Mouse (Mus musculus) kidney, embryonic 15.5 days (tissue): ENCODE measurements around the gene Tldc1. TPM values are rescaled to one million over a fixed set of nuclear protein-coding genes. Genes with fewer than 3 reads are reported as not detected.

ENCODE experiments used
- ATAC-seq: fragments of 200-750 bp; cut with Nextera tagmentation; replicated peaks from 2 replicates; pipeline ENCODE4 v1.8.0; 2017; ENCODE audit warnings: moderate TSS enrichment; ENCODE audit not compliant: low FRiP score
- H3K27ac ChIP-seq: fragments of 300-500 bp; sonication (generic); 2 replicates; pipeline ENCODE4 v1.5.1; 2015; ENCODE audit warnings: mild to moderate bottlenecking, inconsistent platforms
- H3K27me3 ChIP-seq: fragments of 300-500 bp; sonication (generic); 2 replicates; pipeline ENCODE4 v1.6.1; 2015; ENCODE audit warnings: inconsistent platforms
- H3K36me3 ChIP-seq: fragments of 300-500 bp; sonication (generic); 2 replicates; pipeline ENCODE4 v1.6.1; 2015; ENCODE audit warnings: inconsistent platforms
- H3K4me1 ChIP-seq: fragments of 300-500 bp; sonication (generic); 2 replicates; pipeline ENCODE4 v1.6.1; 2015; ENCODE audit warnings: inconsistent platforms
- H3K4me2 ChIP-seq: fragments of 300-500 bp; sonication (generic); 2 replicates; pipeline ENCODE4 v1.6.1; 2015; ENCODE audit warnings: moderate library complexity, mild to moderate bottlenecking, inconsistent platforms
- H3K4me3 ChIP-seq: fragments of 300-500 bp; sonication (generic); replicated peaks from 2 replicates; pipeline ENCODE4 v1.5.1; 2015; ENCODE audit warnings: mild to moderate bottlenecking, inconsistent platforms
- H3K9ac ChIP-seq: fragments of 300-500 bp; sonication (generic); 2 replicates; pipeline ENCODE4 v1.6.1; 2015; ENCODE audit warnings: mild to moderate bottlenecking, inconsistent platforms
- H3K9me3 ChIP-seq: fragments of 300-500 bp; sonication (generic); replicated peaks from 2 replicates; pipeline ENCODE4 v1.6.1; 2016; ENCODE audit warnings: inconsistent platforms
- WGBS: fragments of 180-500 bp; shearing (Covaris S2); methylation state at CpG from one replicate; pipeline ENCODE4 v1.1.7; 2015; ENCODE audit warnings: mixed read lengths; 5-methylcytosine and 5-hydroxymethylcytosine counted together
- polyA plus RNA-seq: library from polyadenylated mRNA; unstranded; fragments of >200 nt; fragmentation: Nextera tagmentation; extraction: Ambion mirVana; gene quantifications from 2 replicates; pipeline ENCODE4 v1.2.1, GENCODE M21; 2015

Tldc1 gene
- polyA plus RNA-seq, 1 experiment from 2014 or later: 15.0 TPM

DNA sequence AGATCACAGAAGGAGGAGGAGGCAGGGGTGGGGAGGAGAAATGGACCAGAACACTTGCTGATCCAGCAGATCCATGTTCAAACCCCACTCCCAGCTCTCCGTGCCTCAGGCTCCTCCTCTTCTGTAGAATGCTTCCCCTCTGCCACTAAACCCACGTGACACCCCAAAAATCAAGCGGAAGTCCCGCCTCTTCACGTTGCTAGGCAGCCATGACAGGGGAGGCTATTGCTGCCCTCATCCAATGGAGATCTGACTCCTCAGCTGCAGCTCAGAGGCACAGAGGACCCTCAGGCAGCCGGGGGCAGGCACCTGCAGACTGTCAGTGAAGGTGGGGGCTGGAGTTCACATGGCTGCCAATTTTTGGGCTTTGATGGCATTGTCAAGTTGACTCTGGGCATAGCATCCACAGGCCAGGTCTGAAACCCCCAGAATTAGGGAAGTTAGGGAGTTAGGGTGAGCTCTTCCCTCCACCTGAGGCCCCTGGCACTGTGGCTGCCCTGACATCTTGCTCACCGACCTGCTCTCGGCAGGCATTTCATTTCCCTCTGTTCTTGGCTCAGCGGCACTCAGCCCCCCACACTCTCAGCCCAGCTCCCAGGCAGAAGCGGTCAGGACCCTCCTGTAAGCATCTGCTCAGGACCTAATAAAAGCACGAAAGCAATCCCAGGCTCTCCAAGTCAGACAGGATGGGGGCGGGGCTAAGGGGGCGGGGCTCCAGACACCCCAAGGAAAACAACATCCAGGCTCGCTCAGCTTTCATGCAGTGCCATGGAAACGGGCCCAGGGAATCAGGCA, 20.2 kb upstream of the Tldc1 start:
- Histone ChIP-seq H3K9me3 (no peaks in the 10 kb centered on the region), H3K9ac (0 out of 2 replicates have a peak overlapping the region, but pooled peaks have one; percentile 5), H3K27ac (peak overlapping the region; percentile 79), H3K27me3 (0 out of 2 replicates have a peak, but pooled peaks cover 3% of the 10 kb centered on the region), H3K4me1 (peaks cover 32% of the 10 kb centered on the region), H3K4me2 (peak overlapping the region; percentile 51), H3K36me3 (no peaks in the 10 kb centered on the region), H3K4me3 (peak overlapping the region; percentile 14; the same call in 1 of the 2 replicates)
- peak; percentile 73 for ATAC-seq
- WGBS: 6% methylated on average over 15 of the region's 15 CpGs

DNA sequence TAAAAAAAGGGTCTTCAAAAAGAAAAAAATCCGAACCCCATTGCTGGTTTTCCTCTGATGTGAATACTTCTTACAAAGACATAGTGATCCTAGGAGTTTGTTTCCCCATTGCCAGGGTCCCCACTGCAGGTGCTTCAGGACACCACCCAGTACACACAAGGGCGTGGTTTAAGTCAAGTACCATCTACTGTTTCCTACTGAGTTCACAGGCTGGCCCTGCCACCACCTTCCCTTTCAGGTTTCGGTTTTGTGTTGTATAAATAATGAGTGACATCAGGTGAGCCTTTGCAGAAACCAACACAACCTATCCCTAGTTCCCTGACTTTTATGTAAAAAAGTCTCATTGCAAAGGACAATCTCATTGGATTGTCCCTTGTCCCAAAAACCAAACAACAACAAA, 17.4 kb upstream of the Tldc1 start:
- Histone ChIP-seq H3K4me2 (no peak overlapping the region), H3K4me3 (no peak overlapping the region), H3K27me3 (0 out of 2 replicates have a peak, but pooled peaks cover 3% of the 10 kb centered on the region), H3K9ac (no peak overlapping the region), H3K27ac (no peak overlapping the region), H3K4me1 (peaks cover 53% of the 10 kb centered on the region), H3K9me3 (no peaks in the 10 kb centered on the region), H3K36me3 (no peaks in the 10 kb centered on the region)
- WGBS: 82% methylated on average over 3 of the region's 3 CpGs
- ATAC-seq: no peak

DNA sequence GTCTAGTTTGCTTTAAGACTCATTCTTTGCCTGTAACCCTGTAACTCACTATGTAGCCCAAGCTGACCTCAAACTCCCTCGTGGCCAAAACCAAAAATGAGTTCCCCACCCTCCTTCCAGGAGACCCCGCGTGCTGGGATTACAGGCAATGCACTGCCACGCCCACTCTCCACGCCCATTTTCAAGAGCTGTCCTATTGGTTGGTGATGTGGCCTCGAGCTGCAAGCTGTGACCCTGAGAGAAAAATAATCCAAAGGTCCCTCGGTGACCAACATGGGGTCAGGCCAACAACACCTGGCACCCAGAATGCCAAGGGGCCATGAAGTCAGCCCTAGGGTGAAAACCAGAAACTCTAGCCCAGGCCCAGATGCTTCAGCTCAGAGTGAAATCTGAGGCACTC, 16.5 kb upstream of the Tldc1 start:
- Histone ChIP-seq H3K9ac (no peak overlapping the region), H3K27me3 (0 out of 2 replicates have a peak, but pooled peaks cover 3% of the 10 kb centered on the region), H3K36me3 (no peaks in the 10 kb centered on the region), H3K9me3 (no peaks in the 10 kb centered on the region), H3K4me3 (no peak overlapping the region), H3K4me1 (peaks cover 60% of the 10 kb centered on the region), H3K4me2 (no peak overlapping the region), H3K27ac (0 out of 2 replicates have a peak overlapping the region, but pooled peaks have one; percentile 18)
- 33% methylated on average over 7 of the region's 7 CpGs for WGBS
- ATAC-seq: no peak

DNA sequence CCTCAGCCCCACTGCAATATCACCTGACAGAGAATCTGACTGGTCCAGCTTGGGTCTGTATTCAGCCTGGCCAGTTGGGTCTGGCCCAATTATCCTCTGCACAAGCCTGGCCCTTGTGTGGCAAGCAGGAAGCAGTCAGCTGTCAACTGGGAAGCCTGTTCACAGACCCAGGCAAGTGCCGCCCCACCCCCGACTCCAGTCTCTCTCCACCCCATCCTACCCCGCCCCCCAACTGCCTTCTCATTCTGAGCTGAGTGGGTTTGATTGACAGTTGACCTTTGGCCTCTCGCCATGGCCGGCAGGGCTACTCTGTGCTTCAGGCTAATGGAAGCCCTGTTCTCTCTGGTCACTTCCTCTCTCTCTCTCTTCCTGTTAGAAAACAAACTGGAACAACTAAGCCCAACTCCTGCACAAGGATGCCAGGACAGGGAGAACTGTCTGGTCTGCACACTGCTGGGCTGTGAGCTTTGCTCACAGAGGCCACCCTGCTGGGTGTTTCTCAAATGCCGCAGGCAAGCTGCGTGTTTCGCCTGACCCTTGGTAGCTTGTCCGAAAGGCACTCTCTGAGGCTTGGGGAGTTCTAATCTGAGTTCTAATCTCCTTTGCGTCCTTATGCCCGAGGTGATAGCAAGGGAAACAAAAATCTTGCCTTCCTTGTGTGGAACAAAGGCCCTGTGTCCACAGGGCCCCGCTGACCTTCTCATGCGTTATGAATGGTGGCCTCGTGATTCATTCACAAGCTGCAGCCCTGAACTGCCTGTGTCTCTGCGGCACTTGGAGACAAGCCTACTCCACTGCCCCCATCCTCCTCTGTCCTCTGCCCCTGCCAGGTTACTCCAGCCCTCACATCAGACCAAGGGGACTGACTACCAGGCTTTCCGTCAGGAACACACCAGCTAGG, 13.8 kb upstream of the Tldc1 start:
- H3K4me2 ChIP-seq: no peak overlapping the region
- H3K27ac ChIP-seq: peak overlapping the region; percentile 70
- peaks cover 47% of the 10 kb centered on the region for H3K4me1 ChIP-seq
- no peak overlapping the region for H3K4me3 ChIP-seq
- H3K9ac ChIP-seq: no peak overlapping the region
- H3K9me3 ChIP-seq: no peaks in the 10 kb centered on the region
- no peaks in the 10 kb centered on the region for H3K36me3 ChIP-seq
- H3K27me3 ChIP-seq: 0 out of 2 replicates have a peak, but pooled peaks cover 2% of the 10 kb centered on the region
- ATAC-seq: peak; percentile 47
- WGBS: 27% methylated on average over 16 of the region's 16 CpGs

DNA sequence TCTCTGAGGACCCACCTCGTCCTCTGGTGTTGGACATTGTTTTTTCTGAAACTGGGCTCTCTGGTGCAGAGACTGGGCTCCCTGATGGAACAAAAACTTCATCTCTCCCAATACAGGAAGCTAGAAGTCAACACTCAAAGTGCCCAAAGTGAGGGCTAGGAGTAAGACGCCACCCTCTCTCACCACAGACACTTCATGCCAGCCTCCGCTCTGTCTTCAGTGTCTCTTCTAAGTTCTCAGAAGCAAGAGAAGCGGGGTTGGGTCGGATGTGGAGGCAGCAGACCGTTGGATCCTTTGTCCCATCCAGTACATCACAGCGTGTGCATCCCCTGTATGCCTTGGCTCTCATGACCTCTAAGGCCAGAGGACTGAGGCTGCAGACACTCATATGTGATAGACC, 11.4 kb upstream of the Tldc1 start:
- Histone ChIP-seq H3K4me1 (peaks cover 38% of the 10 kb centered on the region), H3K27me3 (0 out of 2 replicates have a peak, but pooled peaks cover 3% of the 10 kb centered on the region), H3K9ac (no peak overlapping the region), H3K4me2 (no peak overlapping the region), H3K36me3 (no peaks in the 10 kb centered on the region), H3K27ac (no peak overlapping the region), H3K4me3 (no peak overlapping the region), H3K9me3 (no peaks in the 10 kb centered on the region)
- WGBS: 89% methylated on average over 7 of the region's 7 CpGs
- no peak for ATAC-seq

DNA sequence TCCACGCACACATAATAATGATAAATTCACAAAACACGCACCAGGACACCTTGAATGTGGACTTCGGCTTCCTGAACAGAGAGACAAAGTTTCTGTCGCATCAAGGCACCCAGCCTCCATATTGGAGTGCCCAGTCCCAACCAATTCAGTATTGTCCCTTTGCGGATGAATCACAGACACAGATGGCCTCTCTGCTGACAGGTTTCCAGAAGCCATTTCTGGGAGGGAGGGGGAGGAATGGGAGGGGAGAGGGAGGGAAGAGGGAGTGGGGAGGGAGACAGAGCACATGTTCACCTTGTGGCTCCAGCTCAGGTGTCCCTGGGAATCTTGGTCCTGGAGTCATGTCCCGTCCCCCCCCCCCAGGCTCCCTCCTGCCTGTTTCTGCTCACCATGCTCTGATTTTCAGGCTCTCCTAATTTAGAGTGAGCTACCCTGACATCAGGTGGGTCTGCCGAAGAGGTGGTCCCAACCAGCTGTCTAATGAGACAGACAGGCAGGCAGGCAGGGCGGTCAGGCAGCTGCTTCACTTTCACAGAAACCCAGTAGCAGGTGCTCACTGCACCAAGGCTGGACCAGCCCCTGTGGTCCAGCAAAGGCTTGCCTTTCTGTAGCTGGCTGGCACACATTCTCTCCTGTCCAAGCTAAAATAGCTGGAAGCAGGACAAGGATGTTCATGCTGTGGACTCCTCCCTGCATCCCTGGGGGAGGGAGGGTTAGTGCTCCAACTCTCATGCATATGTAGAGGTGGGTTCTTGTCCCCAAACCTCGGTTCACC, 10.6 kb upstream of the Tldc1 start:
- H3K9me3 ChIP-seq: no peaks in the 10 kb centered on the region
- no peak for ATAC-seq
- peaks cover 38% of the 10 kb centered on the region for H3K4me1 ChIP-seq
- WGBS: 79% methylated on average over 9 of the region's 9 CpGs
- no peak overlapping the region for H3K4me3 ChIP-seq
- no peak overlapping the region for H3K27ac ChIP-seq
- 0 out of 2 replicates have a peak, but pooled peaks cover 3% of the 10 kb centered on the region for H3K27me3 ChIP-seq
- H3K9ac ChIP-seq: no peak overlapping the region
- no peaks in the 10 kb centered on the region for H3K36me3 ChIP-seq
- H3K4me2 ChIP-seq: no peak overlapping the region

DNA sequence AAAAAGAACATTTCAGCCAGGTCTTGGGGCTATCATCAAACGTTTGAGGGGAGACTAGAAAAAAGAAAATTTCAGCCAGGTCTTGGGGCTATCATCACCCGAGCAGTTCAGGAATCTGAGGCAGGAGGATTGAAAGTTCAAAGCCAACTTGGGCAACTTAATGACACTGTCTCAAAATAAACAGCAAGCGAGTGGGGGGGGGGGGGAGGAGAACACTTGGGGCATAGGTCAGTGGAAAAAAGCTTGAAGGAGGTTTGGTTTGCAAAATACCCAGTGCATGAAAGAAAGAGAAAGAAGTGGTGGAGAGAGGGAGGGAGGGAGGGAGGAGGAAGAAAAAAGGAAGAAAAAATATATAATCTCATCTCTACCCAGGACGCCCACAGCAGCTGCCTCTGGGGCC, 9.1 kb upstream of the Tldc1 start:
- no peak overlapping the region for H3K9ac ChIP-seq
- peaks cover 31% of the 10 kb centered on the region for H3K4me1 ChIP-seq
- no peak overlapping the region for H3K4me2 ChIP-seq
- H3K36me3 ChIP-seq: no peaks in the 10 kb centered on the region
- H3K4me3 ChIP-seq: no peak overlapping the region
- H3K9me3 ChIP-seq: no peaks in the 10 kb centered on the region
- 34% methylated on average over 4 of the region's 4 CpGs for WGBS
- 0 out of 2 replicates have a peak, but pooled peaks cover 3% of the 10 kb centered on the region for H3K27me3 ChIP-seq
- no peak overlapping the region for H3K27ac ChIP-seq
- ATAC-seq: no peak

DNA sequence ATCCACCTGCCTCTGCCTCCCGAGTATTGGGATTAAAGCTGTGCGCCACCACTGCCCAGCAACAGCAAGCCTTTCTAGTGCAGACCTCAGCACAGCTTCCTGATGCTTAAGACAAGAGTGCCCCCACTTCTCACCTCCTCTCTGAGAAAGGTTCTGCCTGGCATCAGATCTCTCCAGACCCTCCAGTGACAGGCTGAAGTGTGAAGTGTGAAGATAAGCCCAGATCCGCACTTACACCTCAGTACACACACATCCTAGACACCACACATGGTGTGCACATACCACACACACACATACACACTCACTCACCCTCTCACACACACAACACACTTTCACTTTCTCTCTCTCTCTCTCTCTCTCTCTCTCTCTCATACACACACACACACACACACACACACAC, 8.7 kb upstream of the Tldc1 start:
- no peak overlapping the region for H3K4me2 ChIP-seq
- no peaks in the 10 kb centered on the region for H3K9me3 ChIP-seq
- H3K27me3 ChIP-seq: 0 out of 2 replicates have a peak, but pooled peaks cover 3% of the 10 kb centered on the region
- H3K4me3 ChIP-seq: no peak overlapping the region
- no peaks in the 10 kb centered on the region for H3K36me3 ChIP-seq
- WGBS: 92% methylated on average over 3 of the region's 3 CpGs
- no peak overlapping the region for H3K9ac ChIP-seq
- H3K4me1 ChIP-seq: peaks cover 27% of the 10 kb centered on the region
- H3K27ac ChIP-seq: no peak overlapping the region
- ATAC-seq: no peak

DNA sequence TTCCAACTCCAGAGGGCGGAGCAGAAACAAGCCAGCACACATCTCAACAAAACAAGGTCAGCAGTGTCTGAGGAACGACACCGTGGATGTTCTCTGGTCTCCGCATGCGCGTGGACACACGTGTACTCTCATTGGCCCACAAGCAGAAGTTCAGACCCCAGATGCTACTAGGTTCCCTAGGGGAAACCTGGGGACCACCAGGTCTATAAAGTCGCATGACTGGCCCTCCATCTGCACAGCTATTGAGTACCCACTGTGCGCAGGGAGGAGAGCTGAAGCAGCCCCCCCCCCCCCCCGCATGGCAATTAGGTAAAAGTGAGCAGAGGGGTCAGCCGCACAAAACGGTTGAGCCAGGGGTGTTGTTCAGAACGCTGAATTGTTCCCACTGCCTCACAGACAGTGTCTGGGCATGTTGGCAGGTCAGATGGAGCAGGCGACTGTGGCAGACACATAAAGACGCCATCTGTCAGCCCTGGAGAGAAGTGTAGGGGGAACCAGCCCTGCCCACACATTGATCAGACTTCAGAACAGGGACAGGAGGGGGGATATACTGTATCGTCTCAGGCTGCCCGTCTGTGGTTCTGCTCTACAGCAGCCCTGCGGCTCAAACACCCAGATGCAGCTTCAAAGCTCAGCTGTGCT, 7.7 kb upstream of the Tldc1 start:
- WGBS: 49% methylated on average over 18 of the region's 18 CpGs
- Histone ChIP-seq H3K9me3 (no peaks in the 10 kb centered on the region), H3K4me3 (no peak overlapping the region), H3K9ac (no peak overlapping the region), H3K36me3 (no peaks in the 10 kb centered on the region), H3K27ac (no peak overlapping the region), H3K4me2 (no peak overlapping the region), H3K4me1 (peaks cover 22% of the 10 kb centered on the region), H3K27me3 (0 out of 2 replicates have a peak, but pooled peaks cover 3% of the 10 kb centered on the region)
- no peak for ATAC-seq

DNA sequence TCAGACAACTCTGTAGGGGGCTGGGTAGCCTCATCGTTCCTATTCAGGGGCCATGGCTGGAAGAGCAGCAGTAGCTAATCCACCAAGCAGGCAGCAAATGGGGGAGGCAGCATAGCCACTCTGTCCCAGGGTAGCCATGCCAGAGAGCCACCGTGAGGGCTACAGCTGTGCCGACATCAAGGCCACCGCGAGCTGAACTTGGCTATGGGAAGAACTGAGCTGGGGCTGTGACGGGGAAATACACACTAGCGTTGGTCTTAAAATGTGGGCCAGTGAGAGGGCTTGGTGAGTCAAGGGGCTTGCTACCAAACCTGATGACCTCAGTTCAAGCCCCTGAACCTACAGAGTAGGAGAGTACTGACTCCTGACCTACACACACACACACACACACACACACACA, 6.5 kb upstream of the Tldc1 start:
- WGBS: 68% methylated on average over 7 of the region's 7 CpGs
- no peak overlapping the region for H3K9ac ChIP-seq
- no peaks in the 10 kb centered on the region for H3K36me3 ChIP-seq
- H3K27me3 ChIP-seq: 0 out of 2 replicates have a peak, but pooled peaks cover 3% of the 10 kb centered on the region
- H3K4me3 ChIP-seq: no peak overlapping the region
- peaks cover 19% of the 10 kb centered on the region for H3K4me1 ChIP-seq
- H3K4me2 ChIP-seq: no peak overlapping the region
- ATAC-seq: no peak
- no peaks in the 10 kb centered on the region for H3K9me3 ChIP-seq
- H3K27ac ChIP-seq: no peak overlapping the region

DNA sequence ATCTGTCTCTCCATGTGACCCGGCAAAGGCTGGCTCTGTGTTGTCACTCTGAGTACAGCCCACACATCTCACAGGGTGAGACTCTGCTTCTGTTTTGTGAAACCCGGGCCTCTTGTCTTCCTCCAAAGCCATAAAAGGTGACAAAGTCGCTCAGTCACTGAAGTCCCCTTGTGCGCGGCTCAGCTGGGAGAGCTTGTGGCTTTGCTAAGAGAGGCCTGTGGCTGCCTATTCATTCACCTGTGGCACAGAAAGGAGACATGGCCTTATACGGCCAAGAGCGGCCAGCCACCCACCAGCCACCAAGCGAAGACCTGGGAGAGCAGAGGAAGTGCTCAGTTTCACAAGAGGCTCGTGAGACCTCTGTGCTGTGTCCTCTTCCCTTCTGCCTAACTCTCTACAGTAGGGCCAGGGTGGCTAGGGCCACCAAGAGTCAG, 5.9 kb upstream of the Tldc1 start:
- H3K27me3 ChIP-seq: 0 out of 2 replicates have a peak, but pooled peaks cover 3% of the 10 kb centered on the region

More for the DNA sequence above, 5.9 kb upstream of the Tldc1 start:
- no peak overlapping the region for H3K4me2 ChIP-seq
- H3K9me3 ChIP-seq: no peaks in the 10 kb centered on the region
- peaks cover 20% of the 10 kb centered on the region for H3K4me1 ChIP-seq
- no peak overlapping the region for H3K27ac ChIP-seq
- WGBS: 41% methylated on average over 9 of the region's 9 CpGs
- H3K9ac ChIP-seq: no peak overlapping the region
- H3K36me3 ChIP-seq: no peaks in the 10 kb centered on the region
- ATAC-seq: no peak
- H3K4me3 ChIP-seq: no peak overlapping the region
